Mouse (Mus musculus) olfactory bulb, adult 2 months (tissue): ENCODE measurements around the gene Bhmt. TPM values are rescaled to one million over a fixed set of nuclear protein-coding genes. Genes with fewer than 3 reads are reported as not detected.
A peak's percentile ranks its signal among the peaks of the same experiment; 100 is the strongest.
"Not testable (repeated sequence)": the region's sequence is repeated elsewhere in the genome, so short reads cannot be mapped to it uniquely, and the experiment has no call there.

Source experiments
- H3K27ac ChIP-seq: fragments of 200-500 bp; 2 replicates; pipeline ENCODE4 v1.5.1; 2012; ENCODE audit warnings: low read depth, low read length; ENCODE audit not compliant: insufficient read depth
- H3K4me1 ChIP-seq: fragments of 200-500 bp; 2 replicates; pipeline ENCODE4 v1.6.1; 2012; ENCODE audit warnings: low read length; ENCODE audit not compliant: control insufficient read depth, insufficient read depth
- H3K4me3 ChIP-seq: fragments of 200-500 bp; 2 replicates; pipeline ENCODE4 v1.5.1; 2012; ENCODE audit warnings: mild to moderate bottlenecking, low read depth, low read length, moderate library complexity; ENCODE audit not compliant: insufficient read depth
- CTCF ChIP-seq: fragments of 200-500 bp; IDR thresholded peaks from 2 replicates; pipeline ENCODE4 v1.5.1; 2012; ENCODE audit warnings: low read depth, mild to moderate bottlenecking, low read length, moderate library complexity; ENCODE audit not compliant: insufficient read depth
- POLR2A ChIP-seq: fragments of 200-500 bp; IDR thresholded peaks from 2 replicates; pipeline ENCODE4 v1.6.1; 2012; ENCODE audit warnings: mild to moderate bottlenecking, low read depth, low read length, moderate library complexity; ENCODE audit not compliant: insufficient read depth
- WGBS: fragments of 180-500 bp; shearing (Covaris S2); methylation state at CpG from one replicate; pipeline ENCODE4 v1.1.7; 2018; 5-methylcytosine and 5-hydroxymethylcytosine counted together
- polyA plus RNA-seq: library from polyadenylated mRNA; stranded (reverse); fragments of >200 nt; gene quantifications from 2 replicates; pipeline ENCODE4 v1.2.4, GENCODE M21; 2012; ENCODE audit warnings: low replicate concordance; ENCODE audit not compliant: missing spikeins, insufficient read depth, insufficient read length

Bhmt gene
- polyA plus RNA-seq, 1 experiment, result not detected

DNA sequence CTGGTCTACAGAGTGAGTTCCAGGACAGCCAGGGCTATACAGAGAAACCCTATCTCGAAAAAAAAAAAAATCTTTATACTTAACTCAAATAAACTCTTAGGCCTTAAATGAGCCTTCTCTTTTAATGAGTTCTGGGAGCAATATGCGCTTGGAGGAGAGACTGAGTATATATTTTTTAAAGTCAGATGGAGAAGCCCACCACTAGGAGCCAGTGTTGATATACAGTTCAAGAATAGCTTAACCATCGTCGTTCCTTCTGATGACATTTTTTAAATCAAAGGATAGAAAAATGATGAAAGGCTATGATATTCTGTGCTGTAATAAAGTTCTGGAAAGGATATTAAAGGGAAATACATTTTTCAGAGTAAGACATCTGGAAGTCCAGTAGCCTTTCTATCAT is 24.0 kb downstream of the Bhmt start:
- Histone ChIP-seq H3K4me3 (no peak overlapping the region), H3K27ac (no peak overlapping the region), H3K4me1 (no peaks in the 10 kb centered on the region)
- TF ChIP-seq POLR2A (no peak), CTCF (no peak)
- 74% methylated on average over 4 of the region's 4 CpGs for WGBS

DNA sequence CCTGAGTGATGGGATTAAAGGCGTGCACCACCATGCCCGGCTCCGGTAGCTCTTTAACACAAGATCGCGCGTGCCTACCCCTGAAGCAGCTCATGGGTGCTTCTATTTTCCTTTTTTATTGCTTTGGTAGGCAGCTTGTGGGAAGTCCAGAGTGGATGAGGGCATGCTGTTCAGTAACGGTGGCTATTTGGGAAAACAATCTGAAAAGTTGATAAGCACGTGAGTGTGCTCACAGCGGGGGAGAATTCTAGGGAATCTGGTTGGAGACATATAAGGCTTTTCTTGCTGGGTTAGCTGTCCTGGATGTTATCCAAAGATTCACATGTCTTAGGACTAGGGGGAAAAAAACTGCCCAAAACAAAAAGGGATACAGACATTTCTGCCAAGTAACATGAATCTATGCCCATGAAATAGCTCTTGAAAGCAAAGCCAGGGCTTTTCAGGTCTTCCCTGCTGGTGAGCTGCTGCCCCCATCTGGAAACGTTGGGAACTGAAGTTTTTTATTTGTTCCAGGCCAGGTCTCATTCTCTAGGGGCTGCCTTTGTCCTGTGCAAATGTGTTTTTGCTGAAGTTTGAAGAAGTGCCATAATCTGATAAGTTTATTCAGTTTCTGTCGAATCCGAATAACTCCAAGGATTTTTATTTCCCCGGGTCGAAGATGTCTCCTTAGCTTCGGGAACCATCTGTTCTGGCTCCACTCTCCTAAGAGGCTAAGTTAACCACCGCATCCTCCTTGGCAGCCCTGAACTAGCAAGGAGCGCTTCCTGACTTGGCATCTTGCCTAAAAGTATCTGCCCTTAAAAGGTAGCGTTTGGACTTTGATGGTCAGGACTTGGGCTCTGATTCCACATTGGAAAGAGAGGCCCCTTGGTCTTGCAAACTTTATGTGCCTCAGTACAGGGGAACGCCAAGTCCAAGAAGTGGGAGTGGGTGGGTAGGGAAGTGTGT is 24.8 kb downstream of the Bhmt start:
- no peak overlapping the region for H3K27ac ChIP-seq
- WGBS, result 51% methylated on average over 19 of the region's 19 CpGs
- no peaks in the 10 kb centered on the region for H3K4me1 ChIP-seq
- H3K4me3 ChIP-seq, result no peak overlapping the region
- TF ChIP-seq POLR2A (no peak), CTCF (0 out of 2 replicates have a peak, but pooled peaks have one; percentile 29)

DNA sequence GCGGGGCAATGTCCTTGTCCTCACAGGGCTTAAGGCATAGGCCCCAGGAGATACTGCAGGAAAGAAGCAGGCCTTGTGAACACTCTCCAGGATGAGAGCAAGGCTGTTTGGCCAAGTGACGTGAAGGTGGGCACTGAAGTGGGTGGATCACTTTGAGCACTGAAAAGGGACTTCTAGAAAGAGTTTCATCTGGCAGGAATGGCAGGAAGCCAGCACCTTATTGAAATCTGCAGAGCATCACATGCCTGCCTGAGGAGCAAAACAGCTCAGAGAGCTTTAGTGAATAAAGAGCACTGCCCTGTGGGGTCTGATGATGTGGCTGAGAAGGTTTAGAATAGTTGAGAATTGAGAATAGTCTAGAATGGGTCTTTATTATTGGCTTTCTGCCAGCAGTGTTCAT is 29.3 kb downstream of the Bhmt start:
- TF ChIP-seq POLR2A, result no peak
- Histone ChIP-seq H3K27ac (no peak overlapping the region), H3K4me3 (no peak overlapping the region), H3K4me1 (peaks cover 11% of the 10 kb centered on the region)
- WGBS, result 88% methylated on average over 2 of the region's 2 CpGs

DNA sequence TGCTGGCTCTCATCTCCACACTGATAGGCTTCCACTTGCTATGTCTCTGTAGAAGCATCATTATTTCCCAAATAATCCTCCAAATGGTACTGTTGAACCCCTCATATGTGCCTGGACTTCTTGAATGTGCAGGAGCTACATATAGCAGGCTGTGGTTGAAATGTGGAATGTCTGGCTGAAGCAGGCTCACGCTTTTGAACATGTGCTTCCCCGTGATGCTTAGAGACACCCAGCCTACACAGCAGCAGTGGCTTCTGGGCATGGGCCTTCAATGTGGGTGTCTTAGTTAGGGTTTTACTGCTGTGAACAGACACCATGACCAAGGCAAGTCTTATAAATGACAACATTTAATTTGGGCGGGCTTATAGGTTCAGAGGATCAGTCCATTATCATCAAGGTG is 30.1 kb downstream of the Bhmt start:
- WGBS, result 94% methylated on average over 3 of the region's 3 CpGs
- Histone ChIP-seq H3K27ac (no peak overlapping the region), H3K4me3 (no peak overlapping the region), H3K4me1 (peaks cover 11% of the 10 kb centered on the region)
- no peak for TF ChIP-seq POLR2A
- TF ChIP-seq CTCF, result no peak

DNA sequence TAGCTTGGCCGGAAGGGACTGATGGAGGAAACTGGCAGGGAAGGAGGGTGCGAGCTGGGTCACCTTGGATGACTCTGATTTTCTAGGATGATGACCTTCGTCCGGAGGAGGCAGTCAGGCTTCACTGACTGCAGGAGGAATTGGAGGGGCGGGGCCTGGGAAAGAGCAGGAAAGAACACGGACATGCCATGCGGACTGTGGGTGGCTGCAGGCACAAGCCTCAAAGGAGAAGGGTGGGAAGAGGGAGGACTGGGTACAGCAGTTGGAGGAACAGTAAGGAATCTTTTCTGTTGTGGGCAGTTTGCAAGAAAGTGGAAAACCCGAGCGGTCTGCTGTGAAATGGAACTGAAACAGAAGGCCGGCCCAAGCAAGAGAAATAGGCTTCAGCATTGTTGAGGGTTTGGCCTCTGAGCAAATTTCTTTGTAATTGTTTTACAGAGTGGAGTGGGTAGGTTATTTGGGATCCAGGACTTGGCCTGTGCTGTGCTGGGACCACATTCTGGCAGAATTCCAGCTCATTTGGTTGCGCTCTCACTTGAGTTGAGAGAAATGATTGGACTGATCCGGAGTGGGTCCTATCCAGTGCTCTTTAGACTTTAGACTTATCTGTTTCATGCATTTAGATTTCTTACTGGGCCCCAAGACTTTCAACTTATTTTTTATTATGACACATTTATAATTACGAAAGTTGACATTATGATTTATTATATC is 30.7 kb downstream of the Bhmt start:
- WGBS, result 66% methylated on average over 13 of the region's 13 CpGs
- TF ChIP-seq POLR2A, result no peak
- no peak for TF ChIP-seq CTCF
- Histone ChIP-seq H3K4me3 (no peak overlapping the region), H3K27ac (no peak overlapping the region), H3K4me1 (peaks cover 11% of the 10 kb centered on the region)

DNA sequence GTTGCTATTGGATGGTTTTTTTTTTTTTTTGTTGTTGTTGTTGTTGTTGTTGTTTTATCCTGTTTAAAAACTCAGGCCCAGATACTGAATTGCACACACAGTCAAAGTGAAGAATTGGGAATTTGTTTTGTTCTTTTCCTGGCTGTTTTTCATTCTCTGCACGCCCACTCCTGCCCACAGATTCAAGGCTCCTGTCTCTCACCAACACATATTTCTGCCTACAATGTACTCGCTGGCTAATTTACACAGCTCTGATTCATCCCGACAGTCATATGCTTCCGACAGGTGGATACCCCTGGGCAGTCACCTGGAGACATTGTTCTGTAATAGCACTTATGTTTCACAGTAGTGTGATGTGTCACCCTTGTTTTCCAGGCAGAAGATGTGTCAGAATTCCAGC is 33.1 kb downstream of the Bhmt start:
- Histone ChIP-seq H3K4me1 (peaks cover 11% of the 10 kb centered on the region), H3K27ac (no peak overlapping the region), H3K4me3 (no peak overlapping the region)
- no peak for TF ChIP-seq CTCF
- TF ChIP-seq POLR2A, result no peak
- 62% methylated on average over 4 of the region's 4 CpGs for WGBS

DNA sequence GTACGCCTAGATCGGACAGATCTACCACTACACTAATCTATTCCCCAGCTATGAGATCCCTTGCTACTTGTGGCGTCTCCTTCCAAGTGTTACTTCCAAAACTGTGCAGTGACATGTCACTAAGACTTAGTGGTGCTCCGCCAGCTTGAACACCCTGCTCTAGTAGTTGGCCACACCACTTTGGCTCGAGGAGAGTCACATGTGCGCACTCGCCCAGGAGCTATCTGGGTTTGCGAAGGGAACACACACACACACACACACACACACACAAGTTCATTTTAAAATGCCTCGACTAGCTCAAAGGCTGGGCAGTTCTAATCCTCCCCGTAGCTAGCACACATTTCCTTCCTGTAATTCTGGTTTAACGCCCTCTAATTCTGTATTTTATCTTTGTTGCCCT is 36.2 kb downstream of the Bhmt start:
- WGBS, result 88% methylated on average over 11 of the region's 11 CpGs
- H3K4me1 ChIP-seq, result peaks cover 5% of the 10 kb centered on the region; the same call in 1 of the 2 replicates
- TF ChIP-seq CTCF (no peak), POLR2A (no peak)

DNA sequence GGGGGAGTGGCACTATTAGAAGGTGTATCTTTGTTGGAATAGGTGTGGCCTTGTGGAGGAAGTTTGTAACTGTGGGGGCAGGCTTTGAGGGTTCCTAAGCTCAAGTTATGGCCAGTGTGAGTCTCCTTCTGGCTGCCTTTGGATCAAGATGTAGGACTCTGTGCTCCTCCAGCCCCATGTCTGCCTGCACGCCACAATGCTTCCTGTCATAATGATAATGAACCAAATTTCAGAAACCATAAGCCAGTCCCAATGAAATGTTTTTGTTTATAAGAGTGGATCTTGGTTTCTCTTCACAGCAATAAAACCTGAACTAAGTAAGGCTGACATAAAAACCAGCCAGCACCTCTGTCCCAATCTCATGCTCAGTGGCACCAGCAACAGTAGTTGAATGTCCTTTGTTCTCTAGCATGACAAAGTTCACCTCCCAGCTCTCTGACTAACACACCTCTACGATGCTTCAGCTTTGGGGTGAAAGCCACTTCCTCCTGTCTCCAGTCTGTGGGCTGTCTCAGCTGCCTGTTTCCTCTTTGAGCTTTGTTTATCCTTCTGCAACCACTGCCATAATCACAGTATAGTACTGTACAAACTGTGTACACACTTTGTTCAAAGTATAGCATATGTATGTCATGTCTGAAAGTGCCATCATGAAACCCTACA is 44.6 kb downstream of the Bhmt start:
- WGBS, result 87% methylated on average over 2 of the region's 2 CpGs
- no peak overlapping the region for H3K4me3 ChIP-seq
- H3K4me1 ChIP-seq, result no peaks in the 10 kb centered on the region
- no peak overlapping the region for H3K27ac ChIP-seq
- TF ChIP-seq CTCF, result no peak

More for the DNA sequence above, 36.2 kb downstream of the Bhmt start:
- H3K27ac ChIP-seq, result no peak overlapping the region
- H3K4me3 ChIP-seq, result no peak overlapping the region

DNA sequence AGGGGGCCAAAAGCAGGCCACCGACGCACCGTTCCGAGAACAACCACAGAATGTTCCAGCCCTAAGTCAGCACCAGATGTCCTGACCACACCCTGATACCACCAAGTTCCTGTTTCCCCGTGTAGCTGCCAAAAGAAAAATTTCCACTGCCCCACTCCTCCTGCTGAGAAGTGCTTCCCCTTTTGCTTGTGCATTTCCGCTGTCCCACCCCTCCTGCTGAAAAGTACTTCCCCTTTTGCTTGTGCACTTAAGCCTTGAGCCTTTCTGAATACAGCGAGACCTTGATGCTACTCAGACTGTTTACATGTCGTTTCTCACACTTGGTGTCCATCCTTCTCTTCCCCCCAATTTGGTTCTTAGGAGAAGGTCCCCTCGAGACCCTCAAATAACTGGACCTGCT is 55.2 kb downstream of the Bhmt start:
- 91% methylated on average over 9 of the region's 9 CpGs for WGBS
- H3K4me3 ChIP-seq, H3K27ac ChIP-seq, H3K4me1 ChIP-seq: not testable (repeated sequence)
